Mouse (Mus musculus) gastrocnemius, postnatal 36 days (tissue): ENCODE measurements around the gene Slc25a17. TPM values are rescaled to one million over a fixed set of nuclear protein-coding genes. Genes with fewer than 3 reads are reported as not detected.

ENCODE experiments used
- total RNA-seq, 2 experiments: library from RNA; stranded (reverse); gene quantifications; 2 replicates each; pipeline ENCODE4 v1.2.3; 2021

Slc25a17 gene
- total RNA-seq, 2 experiments from 2014 or later = 7.3 to 11.0 TPM

Other genes starting within 250 kb of the Slc25a17 start
- gene Mrtfa, start 170.1 kb downstream of the Slc25a17 start, total RNA-seq = 10 to 100 TPM; 17.6 to 21.5 TPM
- gene Mchr1, start 125.3 kb downstream of the Slc25a17 start, total RNA-seq = 1 to 10 TPM; 1.4 to 2.4 TPM
- 10 to 100 TPM; 79.6 to 81.0 TPM for gene St13, start 39.3 kb upstream of the Slc25a17 start, total RNA-seq
- 1 to 10 TPM; 5.7 to 7.2 TPM for gene Xpnpep3, start 39.3 kb upstream of the Slc25a17 start, total RNA-seq
- not detected for gene Dnajb7, start 47.5 kb upstream of the Slc25a17 start, total RNA-seq
- gene Rbx1, start 105.5 kb upstream of the Slc25a17 start, total RNA-seq = 10 to 100 TPM; 91.0 to 92.4 TPM
- 10 to 100 TPM; 30.5 to 33.8 TPM for gene Ep300, start 224.5 kb upstream of the Slc25a17 start, total RNA-seq